Mouse (Mus musculus) layer of hippocampus, postnatal 10 days (tissue): ENCODE results near the gene Gm20388. TPM values are rescaled to one million over a fixed set of nuclear protein-coding genes. Genes with fewer than 3 reads are reported as not detected.

Source experiments
- DNase-seq, 2 experiments: peaks; one replicate each; pipeline ENCODE4 v3.0.0; 2021; ENCODE audit warnings: low spot score in 2 of 2
- total RNA-seq, 2 experiments: library from RNA; stranded (reverse); gene quantifications; 2 replicates each; pipeline ENCODE4 v1.2.3; 2021

The Gm20388 gene
- total RNA-seq, 2 experiments from 2014 or later: not detected

- no peak for DNase-seq
Measured at GRCm38 (mm10) chr8:123087289-123087688, 3176.6 kb downstream of the Gm20388 start.

- peak in 1 of 2 experiments; percentile 58 for DNase-seq
Measured at GRCm38 (mm10) chr8:123097216-123097615, 3186.6 kb downstream of the Gm20388 start.

GRCm38 (mm10) chr8:123097786-123098584, 3187.3 kb downstream of the Gm20388 start:
- DNase-seq: peak; percentile 40 to 61

GRCm38 (mm10) chr8:123100288-123100687, 3189.6 kb downstream of the Gm20388 start:
- DNase-seq: no peak

GRCm38 (mm10) chr8:123101244-123101643, 3190.6 kb downstream of the Gm20388 start:
- DNase-seq: no peak

- peak; percentile 98 for DNase-seq
Measured at GRCm38 (mm10) chr8:123101735-123102685, 3191.4 kb downstream of the Gm20388 start, which contains the start of gene Rpl13. Gene Rpl13, plus strand, starts transcription at chr8:123102350.

- peak in 1 of 2 experiments; percentile 43 for DNase-seq
Measured at GRCm38 (mm10) chr8:123102855-123103254, 3192.2 kb downstream of the Gm20388 start.

GRCm38 (mm10) chr8:123103285-123103684, 3192.6 kb downstream of the Gm20388 start:
- DNase-seq: no peak

GRCm38 (mm10) chr8:123104046-123104767, 3193.6 kb downstream of the Gm20388 start:
- DNase-seq: no peak

GRCm38 (mm10) chr8:123105553-123106326, 3195.1 kb downstream of the Gm20388 start:
- no peak for DNase-seq

GRCm38 (mm10) chr8:123106531-123106930, 3195.9 kb downstream of the Gm20388 start:
- DNase-seq: no peak

- DNase-seq: no peak
Measured at GRCm38 (mm10) chr8:123108010-123108409, 3197.4 kb downstream of the Gm20388 start.

- DNase-seq: no peak
Measured at GRCm38 (mm10) chr8:123108953-123109352, 3198.3 kb downstream of the Gm20388 start.

GRCm38 (mm10) chr8:123110649-123111048, 3200.0 kb downstream of the Gm20388 start:
- peak in 1 of 2 experiments; percentile 65 for DNase-seq

- DNase-seq: no peak
Measured at GRCm38 (mm10) chr8:123112892-123113291, 3202.3 kb downstream of the Gm20388 start.

GRCm38 (mm10) chr8:123113908-123114469, 3203.3 kb downstream of the Gm20388 start:
- DNase-seq: no peak

GRCm38 (mm10) chr8:123114644-123115043, 3204.0 kb downstream of the Gm20388 start:
- DNase-seq: no peak

- DNase-seq: peak in 1 of 2 experiments; percentile 49
Measured at GRCm38 (mm10) chr8:123117127-123117731, 3206.6 kb downstream of the Gm20388 start, which contains the start of gene Cpne7. Gene Cpne7, plus strand, starts transcription at chr8:123117374.

GRCm38 (mm10) chr8:123117744-123118143, 3207.1 kb downstream of the Gm20388 start:
- no peak for DNase-seq
